Mouse (Mus musculus): ENCODE data around the gene Zfp148. TPM values are rescaled to one million over a fixed set of nuclear protein-coding genes. Genes with fewer than 3 reads are reported as not detected.
"Not testable (repeated sequence)": the region's sequence is repeated elsewhere in the genome, so short reads cannot be mapped to it uniquely, and the experiment has no call there.

The Zfp148 gene
- total RNA-seq, 2 experiments from 2014 or later = 27.2 to 36.2 TPM

- no peak for ATAC-seq (replicated peaks; ENCODE audit: poor library complexity, severe bottlenecking)
Measured at GRCm38 (mm10) chr16:33454306-33454705, 73.7 kb downstream of the Zfp148 start.

DNA sequence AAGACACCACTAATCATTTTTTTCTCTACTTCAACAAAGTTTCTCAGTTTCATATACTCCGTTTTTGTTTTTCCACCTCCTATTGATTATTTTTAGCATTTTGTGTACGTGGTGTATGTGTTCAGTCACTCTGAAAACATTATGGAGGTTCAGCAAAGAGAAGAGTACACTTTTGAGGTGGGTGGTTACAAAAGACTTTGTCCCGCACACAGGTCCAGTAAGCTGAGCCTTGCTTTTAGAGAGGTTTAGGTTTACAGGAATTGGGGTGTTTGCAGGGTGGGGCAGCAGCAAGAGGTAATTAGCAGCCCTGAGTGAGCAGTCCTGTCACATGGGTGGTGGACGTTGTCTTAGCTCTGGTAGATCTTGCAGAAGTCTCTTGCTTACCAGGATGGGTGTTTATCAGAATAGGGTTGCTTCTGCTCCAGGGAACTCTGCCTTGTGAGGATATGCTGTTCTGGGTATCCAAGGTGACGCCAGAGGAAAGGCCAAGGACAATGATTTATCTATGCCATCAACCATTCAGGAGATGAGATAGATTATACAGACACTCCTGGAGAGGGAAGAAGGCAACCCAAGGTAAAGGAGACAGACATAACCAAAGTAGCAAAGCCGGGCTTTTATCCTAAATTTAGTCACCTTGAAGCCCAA lies 74.8 kb downstream of the Zfp148 start:
- no peak for ATAC-seq (replicated peaks; ENCODE audit: poor library complexity, severe bottlenecking)

DNA sequence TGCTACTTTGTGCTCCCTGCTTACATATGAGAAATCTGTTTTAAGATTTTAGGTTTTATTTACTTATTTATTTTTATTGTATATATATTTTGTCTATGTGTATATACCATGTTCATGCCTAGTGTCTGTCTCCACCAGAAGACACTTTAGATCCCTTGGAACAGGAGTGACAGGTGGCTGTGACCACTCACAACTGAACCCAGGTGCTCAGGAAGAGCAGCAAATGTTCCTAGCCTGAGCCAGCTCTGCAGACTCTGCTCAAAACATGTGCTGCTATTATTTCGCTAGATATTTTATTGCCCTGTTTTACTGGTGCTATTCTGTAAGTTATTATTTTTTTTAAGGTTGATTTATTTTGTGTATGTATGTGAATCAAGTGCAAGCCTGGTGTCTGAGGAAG lies 78.5 kb downstream of the Zfp148 start:
- ATAC-seq (replicated peaks; ENCODE audit: poor library complexity, severe bottlenecking) = no peak

DNA sequence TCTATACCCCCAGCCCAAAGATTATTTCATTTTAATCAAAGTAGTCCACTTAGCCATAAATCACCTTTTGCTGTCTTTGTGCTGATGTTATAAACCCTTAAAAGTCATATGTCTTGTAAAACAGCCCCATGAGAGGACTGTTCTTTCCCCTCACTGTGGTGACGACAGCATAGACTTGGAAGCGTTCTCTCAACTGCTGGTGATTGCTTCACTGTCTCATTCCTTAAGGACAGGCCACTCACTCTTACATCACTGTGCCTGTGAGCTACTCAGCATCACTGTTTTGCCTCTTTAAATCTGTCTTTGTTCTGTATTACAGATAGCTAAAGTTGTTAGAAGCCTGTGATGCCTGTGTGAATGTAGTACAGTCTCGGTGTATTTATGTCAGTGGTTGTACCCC lies 80.8 kb downstream of the Zfp148 start:
- no peak for ATAC-seq (replicated peaks; ENCODE audit: poor library complexity, severe bottlenecking)

- no peak for ATAC-seq (replicated peaks; ENCODE audit: poor library complexity, severe bottlenecking)
Measured at GRCm38 (mm10) chr16:33464509-33465241, 84.0 kb downstream of the Zfp148 start.

GRCm38 (mm10) chr16:33465242-33465614 lies 84.6 kb downstream of the Zfp148 start:
- ATAC-seq (replicated peaks; ENCODE audit: poor library complexity, severe bottlenecking) = no peak

DNA sequence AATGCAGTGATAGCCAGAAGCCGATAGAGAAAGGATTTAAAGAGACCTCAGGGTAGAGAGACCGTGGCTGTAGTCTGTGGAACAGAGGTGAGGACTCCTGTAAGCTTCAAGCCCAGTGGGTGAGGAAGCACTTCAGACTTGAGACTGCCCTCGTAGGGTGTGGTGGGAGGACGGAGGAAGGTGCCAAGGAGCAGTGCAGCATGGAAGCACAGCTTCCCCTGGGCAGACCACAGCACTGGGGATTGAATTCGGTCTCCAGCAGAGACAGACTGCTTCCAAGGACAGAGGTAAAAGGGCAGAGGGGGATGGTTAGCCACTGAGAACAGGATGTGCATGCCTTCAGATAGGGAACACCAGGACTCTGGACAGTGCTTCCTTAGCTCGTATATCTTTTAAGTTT lies 86.8 kb downstream of the Zfp148 start:
- ATAC-seq (replicated peaks; ENCODE audit: poor library complexity, severe bottlenecking) = no peak

DNA sequence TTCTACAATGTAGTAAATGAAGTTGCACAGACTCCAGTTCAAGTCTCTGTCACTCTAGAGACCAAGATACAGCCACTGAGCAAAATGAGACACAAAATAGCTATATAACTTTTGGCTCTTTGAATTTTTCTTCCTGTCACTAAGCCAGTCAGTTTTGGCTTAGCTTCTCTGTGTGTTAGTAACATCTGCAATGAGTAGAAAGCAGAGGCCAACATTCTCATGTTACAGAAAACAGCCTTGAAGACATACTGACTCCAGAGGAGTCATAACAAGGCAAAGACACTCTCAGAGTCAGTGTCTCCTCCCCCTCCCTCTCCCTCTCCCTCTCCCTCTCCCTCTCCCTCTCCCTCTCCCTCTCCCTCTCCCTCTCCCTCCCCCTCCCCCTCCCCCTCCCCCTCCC lies 89.3 kb downstream of the Zfp148 start:
- ATAC-seq (replicated peaks; ENCODE audit: poor library complexity, severe bottlenecking) = no peak

DNA sequence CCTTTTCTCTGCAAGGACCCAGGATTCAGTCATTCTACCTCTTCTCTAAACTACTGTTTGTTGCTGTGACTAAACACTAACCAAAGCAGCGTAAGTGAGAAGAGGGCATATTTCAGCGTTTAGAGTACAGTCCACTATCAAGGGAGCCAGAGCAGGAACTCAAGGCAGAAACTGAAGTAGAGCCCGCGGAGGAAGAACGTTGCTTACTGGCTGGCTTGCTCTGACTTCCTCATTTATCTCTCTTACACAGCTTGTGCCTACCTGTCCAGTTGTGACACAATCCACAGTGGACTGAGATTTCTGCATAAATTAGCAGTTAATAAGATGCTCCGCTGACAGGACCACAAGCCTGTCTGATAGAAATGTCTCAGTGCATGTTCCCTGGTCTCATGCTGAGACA lies 93.7 kb downstream of the Zfp148 start:
- ATAC-seq (replicated peaks; ENCODE audit: poor library complexity, severe bottlenecking) = peak; percentile 40; the same call in 1 of the 2 replicates

- ATAC-seq (replicated peaks; ENCODE audit: poor library complexity, severe bottlenecking) = no peak
Measured at GRCm38 (mm10) chr16:33479926-33480325, 99.3 kb downstream of the Zfp148 start.

GRCm38 (mm10) chr16:33481148-33481547 lies 100.5 kb downstream of the Zfp148 start:
- ATAC-seq (replicated peaks; ENCODE audit: poor library complexity, severe bottlenecking) = peak; percentile 59

- ATAC-seq (replicated peaks; ENCODE audit: poor library complexity, severe bottlenecking) = no peak
Measured at GRCm38 (mm10) chr16:33482309-33482708, 101.7 kb downstream of the Zfp148 start.

DNA sequence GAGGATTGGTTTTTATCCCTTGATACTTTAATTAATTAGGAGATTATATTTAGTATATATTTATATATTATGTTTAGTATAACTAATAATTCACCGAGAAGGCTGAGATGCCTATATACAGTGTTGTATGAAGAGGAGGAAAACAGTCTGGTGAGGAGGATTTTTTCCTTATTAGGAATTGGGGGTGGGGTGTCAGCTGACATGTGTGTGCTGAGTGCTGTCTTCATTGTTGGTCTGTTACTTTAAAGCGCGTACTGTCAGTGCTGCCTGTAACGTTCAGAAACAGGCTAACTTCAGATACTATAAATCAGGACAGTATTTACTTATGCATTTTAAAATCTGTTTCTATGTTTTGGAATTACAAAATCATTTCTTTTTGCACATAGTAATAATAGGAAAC lies 107.1 kb downstream of the Zfp148 start:
- no peak for ATAC-seq (replicated peaks; ENCODE audit: poor library complexity, severe bottlenecking)

DNA sequence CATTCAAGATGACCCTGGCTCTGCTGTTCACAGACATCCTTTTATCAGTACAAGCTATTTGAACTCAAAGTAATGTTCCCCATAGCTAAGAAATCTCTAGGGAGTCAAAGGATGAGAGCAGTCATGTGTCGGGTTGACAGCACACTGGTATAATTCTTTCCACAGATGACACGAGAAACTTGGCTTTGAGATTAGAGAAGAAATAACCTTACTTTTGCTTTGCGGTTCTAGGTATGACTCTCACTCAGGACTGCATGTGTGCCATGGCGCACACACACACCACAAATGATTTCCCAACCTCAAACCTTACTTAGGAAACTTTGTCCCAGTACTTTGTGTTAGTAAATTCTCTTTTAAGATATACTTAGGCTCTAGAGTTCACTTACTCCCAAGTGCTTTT lies 113.7 kb downstream of the Zfp148 start:
- ATAC-seq (replicated peaks; ENCODE audit: poor library complexity, severe bottlenecking) = no peak

GRCm38 (mm10) chr16:33508082-33508481 lies 127.4 kb downstream of the Zfp148 start:
- no peak for ATAC-seq (replicated peaks; ENCODE audit: poor library complexity, severe bottlenecking)

DNA sequence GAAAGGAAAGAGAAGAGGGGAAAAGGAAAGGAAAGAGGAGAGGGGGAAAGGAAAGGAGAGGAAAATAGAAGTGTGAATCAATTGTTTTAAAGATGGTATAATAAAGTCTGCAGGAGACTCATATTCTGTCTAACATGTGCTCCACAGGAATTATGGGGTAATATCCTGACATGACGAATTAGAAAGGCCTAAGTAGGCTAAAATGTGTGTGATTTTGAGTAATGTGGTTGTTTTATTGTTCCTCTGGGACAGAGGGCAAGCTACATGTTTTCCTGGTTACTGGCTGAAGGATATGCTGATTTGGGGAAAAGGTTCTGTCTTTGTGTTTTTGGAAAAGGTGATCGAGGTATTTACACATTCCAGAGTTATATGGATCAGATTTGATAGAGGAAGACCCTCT lies 128.6 kb downstream of the Zfp148 start:
- ATAC-seq (replicated peaks; ENCODE audit: poor library complexity, severe bottlenecking) = not testable (repeated sequence)

DNA sequence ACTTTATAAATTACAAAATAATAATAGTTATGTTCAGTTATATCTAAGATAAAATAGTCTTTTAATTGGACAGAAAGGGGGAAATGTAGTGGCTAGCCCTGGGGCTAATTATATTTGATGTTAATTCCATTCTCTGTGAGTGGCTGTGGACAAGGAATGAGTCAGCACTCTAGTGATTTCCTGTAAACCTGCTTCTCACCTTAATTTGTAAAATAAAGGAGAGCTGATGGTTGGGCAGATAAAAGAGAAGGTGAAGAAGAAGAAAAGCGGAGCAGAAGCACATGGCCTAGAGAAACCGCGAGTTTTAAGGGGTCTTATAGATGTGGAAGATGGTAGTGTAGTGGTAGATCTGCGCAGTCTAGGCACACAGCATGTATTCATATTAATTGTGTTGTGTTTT lies 130.2 kb downstream of the Zfp148 start:
- ATAC-seq (replicated peaks; ENCODE audit: poor library complexity, severe bottlenecking) = not testable (repeated sequence)

DNA sequence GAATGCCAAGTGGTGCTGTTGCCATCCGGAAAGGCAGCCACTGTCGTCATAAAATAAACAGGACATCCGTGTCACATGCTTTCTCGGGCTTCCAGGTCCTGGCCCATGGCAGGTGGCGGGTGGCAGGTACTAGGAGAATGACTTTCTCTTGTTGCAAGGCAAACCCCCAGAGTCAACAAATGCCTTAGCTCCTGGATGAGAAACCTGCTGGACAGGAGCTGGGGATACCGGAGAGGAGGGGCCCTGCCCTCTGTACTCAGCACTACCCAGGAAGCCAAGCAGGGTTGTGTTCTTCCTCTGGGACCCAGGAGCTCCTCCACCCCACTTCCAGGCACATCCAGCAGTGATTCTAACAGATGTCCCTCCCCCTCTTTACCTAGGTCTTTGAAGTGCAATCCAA lies 131.9 kb downstream of the Zfp148 start:
- ATAC-seq (replicated peaks; ENCODE audit: poor library complexity, severe bottlenecking) = no peak

GRCm38 (mm10) chr16:33516807-33517565 lies 136.3 kb downstream of the Zfp148 start, which contains the start of gene Slc12a8:
Gene Slc12a8 (plus strand): TSS chr16:33517328.
- peak; percentile 37; the same call in 1 of the 2 replicates for ATAC-seq (replicated peaks; ENCODE audit: poor library complexity, severe bottlenecking)

DNA sequence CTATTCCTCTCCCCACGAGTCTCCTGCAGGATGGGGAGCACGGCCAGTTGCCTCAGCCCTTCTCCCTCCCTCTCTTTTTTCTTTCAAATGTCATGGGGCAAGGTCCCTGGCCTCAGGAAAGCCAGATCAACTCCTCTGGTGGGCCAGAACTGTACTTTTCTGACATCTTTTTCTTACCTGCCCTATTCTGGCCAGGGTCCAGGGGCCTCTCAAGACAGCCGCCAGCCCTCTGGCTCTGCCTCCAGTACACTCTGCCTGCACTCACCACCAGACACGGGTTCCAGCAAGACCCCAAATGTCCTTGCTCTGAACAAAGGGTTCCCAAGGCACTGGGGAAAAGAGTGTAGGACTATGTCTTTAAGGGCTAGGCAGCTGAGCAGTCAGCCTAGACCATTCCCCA lies 137.0 kb downstream of the Zfp148 start:
- no peak for ATAC-seq (replicated peaks; ENCODE audit: poor library complexity, severe bottlenecking)

DNA sequence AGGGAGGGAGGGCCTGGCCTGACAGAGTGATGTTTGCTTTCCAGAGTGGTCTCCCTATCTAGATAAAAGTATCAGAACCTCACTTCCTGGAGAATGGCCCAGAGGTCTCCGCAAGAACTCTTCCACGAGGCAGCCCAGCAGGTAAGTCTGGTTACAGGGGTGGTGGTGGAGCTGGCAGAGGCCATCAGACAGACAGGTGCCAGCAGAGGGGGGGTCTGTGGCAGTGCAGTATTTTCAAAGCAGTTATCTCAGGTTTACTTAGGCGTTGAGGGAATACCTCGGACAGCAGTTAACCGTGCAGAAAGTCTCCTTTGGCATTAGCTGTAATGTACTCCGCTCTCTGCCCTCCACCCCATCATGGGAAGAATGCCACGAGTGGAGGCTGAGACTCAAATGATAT lies 137.6 kb downstream of the Zfp148 start:
- no peak for ATAC-seq (replicated peaks; ENCODE audit: poor library complexity, severe bottlenecking)
